Mouse (Mus musculus): ENCODE results near the gene Cdh4.

Cdh4 gene

GRCm38 (mm10) chr2:179467839-179468445 lies 25.7 kb downstream of the Cdh4 start:
- no peak for ATAC-seq (ENCODE audit: low TSS enrichment)

GRCm38 (mm10) chr2:179476622-179477021 lies 34.4 kb downstream of the Cdh4 start:
- ATAC-seq (ENCODE audit: low TSS enrichment): no peak

- no peak for ATAC-seq (ENCODE audit: low TSS enrichment)
Observed at GRCm38 (mm10) chr2:179480800-179481200, 38.6 kb downstream of the Cdh4 start.

DNA sequence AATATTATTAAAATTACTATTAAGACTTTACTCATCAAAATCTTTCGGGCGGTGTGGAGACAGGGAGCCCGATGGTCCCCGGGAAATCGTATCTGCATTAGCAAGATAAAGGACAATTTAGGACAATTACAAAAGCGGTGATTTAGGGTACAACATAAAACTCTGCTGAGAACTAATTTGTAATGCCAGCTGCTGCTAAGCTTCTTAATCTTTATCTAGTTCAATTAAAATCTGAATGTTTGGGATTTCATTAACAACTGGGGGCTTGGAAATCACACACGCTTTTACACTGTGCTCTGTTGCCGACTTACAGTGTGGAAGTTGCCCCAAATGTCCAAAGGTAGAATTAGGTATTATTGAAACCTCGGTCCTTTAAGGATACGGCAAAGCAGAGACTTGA lies 39.1 kb downstream of the Cdh4 start:
- ATAC-seq (ENCODE audit: low TSS enrichment): no peak

GRCm38 (mm10) chr2:179488526-179489139 lies 46.4 kb downstream of the Cdh4 start:
- ATAC-seq (ENCODE audit: low TSS enrichment): no peak

GRCm38 (mm10) chr2:179491891-179492290 lies 49.7 kb downstream of the Cdh4 start:
- ATAC-seq (ENCODE audit: low TSS enrichment): no peak

DNA sequence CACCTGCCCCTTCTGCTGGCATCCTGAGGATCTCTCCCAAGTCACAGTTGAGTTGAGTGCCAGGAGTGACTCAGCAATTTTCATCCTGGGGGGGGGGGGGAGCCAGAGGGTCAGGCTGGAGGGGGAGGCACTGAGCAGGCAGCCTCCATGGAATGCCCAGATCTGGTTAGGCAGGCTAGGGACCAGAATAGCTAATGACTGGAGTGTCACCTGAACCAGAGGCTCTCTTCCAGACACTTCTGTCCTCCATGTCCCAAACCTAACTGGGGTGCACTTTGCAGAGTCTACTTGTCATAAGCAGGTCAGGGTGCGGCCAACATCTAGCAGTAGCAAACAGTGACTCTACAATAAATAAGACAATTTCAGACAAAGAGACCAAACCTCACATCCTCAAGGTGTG lies 52.0 kb downstream of the Cdh4 start:
- no peak for ATAC-seq (ENCODE audit: low TSS enrichment)

- ATAC-seq (ENCODE audit: low TSS enrichment): no peak
Observed at GRCm38 (mm10) chr2:179510439-179510838, 68.2 kb downstream of the Cdh4 start.

DNA sequence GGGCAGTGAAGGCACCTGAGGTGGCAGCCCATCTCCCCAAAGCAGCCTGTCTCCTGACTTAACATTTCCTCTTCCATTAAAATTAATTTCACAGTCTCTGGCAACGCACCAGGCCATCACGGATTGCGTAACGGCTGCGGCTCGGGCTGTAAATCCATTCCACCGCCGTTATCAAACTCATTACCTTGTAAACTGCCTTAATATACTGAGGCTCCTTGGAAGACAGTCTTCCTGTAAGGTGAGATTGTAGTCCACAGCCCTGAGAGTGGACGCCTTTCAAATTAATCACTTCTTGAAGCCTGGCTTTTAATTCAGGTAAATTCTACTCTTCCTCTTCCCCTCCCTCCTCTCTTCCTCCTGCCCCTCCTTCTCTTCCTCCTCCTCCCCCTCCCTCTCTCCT lies 74.3 kb downstream of the Cdh4 start:
- no peak for ATAC-seq (ENCODE audit: low TSS enrichment)

- no peak; the same call in 1 of the 2 replicates for ATAC-seq (ENCODE audit: low TSS enrichment)
Observed at GRCm38 (mm10) chr2:179518456-179519032, 76.3 kb downstream of the Cdh4 start.

- peak; percentile 90 for ATAC-seq (ENCODE audit: low TSS enrichment)
Observed at GRCm38 (mm10) chr2:179519161-179519560, 76.9 kb downstream of the Cdh4 start.

- ATAC-seq (ENCODE audit: low TSS enrichment): no peak
Observed at GRCm38 (mm10) chr2:179519931-179520330, 77.7 kb downstream of the Cdh4 start.

- no peak for ATAC-seq (ENCODE audit: low TSS enrichment)
Observed at GRCm38 (mm10) chr2:179520941-179521340, 78.7 kb downstream of the Cdh4 start.

DNA sequence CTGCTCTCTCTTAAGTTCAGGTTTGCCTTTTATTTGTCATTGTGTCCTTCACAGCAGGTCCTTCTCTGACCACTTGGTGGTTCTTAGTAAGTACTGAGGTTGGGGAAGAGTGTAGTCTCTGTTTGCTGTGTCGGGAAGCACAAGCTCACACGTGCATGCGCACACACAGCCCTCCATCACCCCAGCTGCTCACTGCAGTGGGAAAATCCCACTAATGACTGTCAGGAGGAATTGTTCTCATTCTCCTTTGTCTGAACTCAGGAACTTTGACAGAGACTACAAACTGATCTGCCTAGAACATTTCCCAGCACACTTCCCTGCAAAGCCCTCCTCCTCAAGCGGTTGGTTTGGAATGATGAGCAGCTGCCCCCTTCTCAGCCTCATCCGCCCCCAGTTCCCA lies 79.2 kb downstream of the Cdh4 start:
- ATAC-seq (ENCODE audit: low TSS enrichment): no peak

DNA sequence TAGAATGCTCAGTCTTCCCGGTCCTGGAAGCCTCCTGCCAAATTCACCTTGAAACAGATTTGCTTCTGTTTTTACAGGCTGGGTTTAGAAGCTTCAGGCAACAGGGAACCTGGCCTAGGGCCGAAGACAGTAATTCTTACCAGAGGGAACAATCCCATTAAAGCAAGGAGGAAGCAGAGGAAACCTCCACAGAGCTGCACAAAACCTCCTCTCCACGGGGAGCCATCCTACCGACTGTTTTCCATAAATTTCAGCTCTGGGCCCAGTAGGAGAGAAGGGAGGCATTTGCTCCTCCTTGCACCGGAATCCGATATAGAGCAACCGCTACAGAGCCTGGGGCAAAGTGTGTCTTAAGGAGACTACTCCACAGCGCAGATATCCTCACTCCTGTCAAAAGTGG lies 79.9 kb downstream of the Cdh4 start:
- no peak for ATAC-seq (ENCODE audit: low TSS enrichment)

DNA sequence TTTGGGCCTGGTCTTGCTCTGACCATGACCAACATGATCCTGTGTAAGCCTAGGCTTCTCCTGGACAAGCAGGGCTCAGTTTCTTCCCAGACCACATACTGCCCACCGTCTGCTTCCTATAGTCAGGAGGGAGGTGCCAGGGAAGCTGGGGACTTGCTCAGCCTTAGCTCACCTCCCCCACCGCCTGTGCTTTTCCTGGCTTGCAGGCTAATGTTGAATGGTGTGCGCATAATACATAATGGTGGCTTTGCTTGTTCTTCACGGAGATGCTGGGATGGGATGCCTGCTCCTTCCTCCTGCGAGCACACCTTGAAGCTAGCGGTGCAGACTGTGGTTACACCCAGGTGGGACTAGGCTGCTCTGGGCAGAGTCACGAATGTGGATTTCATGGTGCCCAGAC lies 84.7 kb downstream of the Cdh4 start:
- no peak for ATAC-seq (ENCODE audit: low TSS enrichment)

GRCm38 (mm10) chr2:179530436-179531040 lies 88.3 kb downstream of the Cdh4 start:
- no peak for ATAC-seq (ENCODE audit: low TSS enrichment)

GRCm38 (mm10) chr2:179533196-179533595 lies 91.0 kb downstream of the Cdh4 start:
- no peak for ATAC-seq (ENCODE audit: low TSS enrichment)

DNA sequence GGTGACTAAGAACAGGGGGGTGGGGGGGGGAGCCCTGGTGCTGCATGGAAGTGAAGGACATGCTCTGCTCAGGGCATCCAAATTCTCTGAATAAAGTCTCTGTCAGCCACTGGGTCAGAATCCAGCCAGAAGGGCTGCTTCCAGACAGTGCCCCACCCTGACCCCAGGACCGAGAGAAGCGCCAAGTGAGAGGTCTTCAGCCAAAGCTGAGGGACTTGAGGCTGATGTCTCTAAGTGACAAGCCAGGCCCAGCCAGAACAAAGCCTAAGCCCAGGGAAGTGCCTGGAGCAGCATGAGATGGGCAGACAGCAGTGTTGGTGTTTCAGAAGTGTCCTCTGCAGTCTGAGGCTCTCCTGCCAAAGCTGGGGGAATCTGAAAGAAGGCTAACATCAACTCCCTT lies 91.7 kb downstream of the Cdh4 start:
- no peak for ATAC-seq (ENCODE audit: low TSS enrichment)

GRCm38 (mm10) chr2:179535204-179535603 lies 93.0 kb downstream of the Cdh4 start:
- ATAC-seq (ENCODE audit: low TSS enrichment): no peak

DNA sequence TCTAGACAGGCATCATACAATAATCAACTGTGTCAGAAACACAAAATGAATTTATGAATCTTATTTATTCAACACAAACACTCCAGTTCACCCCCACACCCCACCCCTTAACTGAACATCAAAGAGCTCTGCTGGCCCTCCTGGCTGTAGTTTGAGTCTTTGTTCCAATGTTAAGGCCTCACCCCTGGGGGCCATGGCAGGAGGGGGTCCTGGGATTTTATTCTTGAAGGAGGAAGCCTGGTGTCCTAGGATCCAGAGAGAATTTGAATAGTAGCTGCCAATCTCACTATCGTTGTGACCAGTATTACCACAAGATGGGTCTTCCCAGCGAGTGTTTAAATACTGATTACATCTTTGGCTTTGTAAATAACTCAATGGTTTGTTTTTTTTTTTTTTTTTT lies 94.5 kb downstream of the Cdh4 start:
- ATAC-seq (ENCODE audit: low TSS enrichment): no peak

DNA sequence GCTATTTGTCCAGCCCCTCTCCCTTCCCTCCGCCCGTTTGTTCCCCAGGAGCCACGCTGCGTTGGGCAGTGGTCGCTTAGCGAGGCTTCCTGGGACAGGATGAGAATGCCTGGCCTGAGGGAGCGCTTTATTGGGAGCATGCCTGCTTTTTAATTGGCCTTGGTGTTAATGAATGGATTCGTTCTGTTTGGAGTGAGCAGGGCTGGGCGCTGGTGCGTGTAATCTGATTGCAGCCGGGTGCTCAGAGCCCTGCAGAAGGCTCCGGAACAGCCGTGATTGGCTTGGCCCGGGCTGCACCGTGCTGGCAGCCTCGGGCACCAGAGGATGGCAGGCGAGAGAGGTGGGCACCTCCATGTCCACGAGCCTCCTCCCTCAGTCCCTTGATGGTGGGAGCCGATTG lies 95.2 kb downstream of the Cdh4 start:
- peak; percentile 76 for ATAC-seq (ENCODE audit: low TSS enrichment)

DNA sequence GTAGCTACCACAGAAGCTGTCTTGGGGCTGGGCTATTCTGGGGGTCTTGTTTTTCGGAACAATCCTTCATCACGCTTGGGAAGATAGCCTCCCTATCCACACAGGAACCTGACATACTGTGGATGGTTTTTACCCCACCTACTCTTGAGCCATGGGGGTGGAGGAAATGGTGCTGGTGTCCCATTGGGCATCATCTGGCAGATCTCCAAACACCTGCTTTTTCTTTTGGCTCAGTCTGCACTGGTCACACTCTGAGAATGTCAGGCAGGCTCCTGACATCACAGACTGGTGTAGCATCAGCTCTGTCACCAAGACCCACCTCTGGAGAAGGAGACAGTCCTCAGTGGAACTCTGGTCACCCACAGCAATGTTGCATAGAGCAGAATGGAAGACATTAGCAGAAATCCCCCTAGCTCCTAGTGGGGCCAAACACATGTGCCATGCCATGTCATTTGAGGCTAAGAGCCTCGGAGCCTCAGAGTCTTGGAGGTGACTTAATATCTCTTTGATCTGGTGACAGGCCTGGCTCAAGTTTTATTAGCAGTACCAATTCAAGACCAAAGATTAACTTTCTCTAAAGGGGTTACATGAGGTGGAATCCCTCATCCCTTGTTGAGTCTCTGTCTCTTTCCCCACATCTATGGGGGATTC lies 95.7 kb downstream of the Cdh4 start:
- no peak for ATAC-seq (ENCODE audit: low TSS enrichment)
